Mouse (Mus musculus): ENCODE measurements around the gene Zmym3.

DNA sequence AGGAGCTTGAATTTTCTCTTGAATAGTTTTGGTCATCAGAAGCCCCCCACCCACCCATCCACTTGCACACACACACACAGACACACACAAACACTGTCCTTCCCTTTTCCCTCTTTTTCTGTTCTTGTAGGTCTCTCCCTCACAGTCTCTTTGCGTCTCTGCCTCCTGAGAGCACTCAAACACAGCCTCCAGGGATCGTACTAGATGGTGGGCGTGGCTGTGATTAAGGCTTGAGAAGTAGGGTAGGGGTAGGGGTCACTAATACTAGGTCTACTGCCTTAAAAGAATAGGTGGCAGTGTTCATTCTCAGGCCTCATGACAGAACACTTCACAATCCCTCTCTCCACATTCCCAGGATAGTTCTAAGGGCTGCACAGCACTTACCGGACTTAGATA lies at the start of gene Zmym3:
- TF ChIP-seq CTCF (conservative IDR thresholded peaks at IDR 0.05; ENCODE audit: insufficient read depth, insufficient read length, low read depth, low read length) (no peak), POLR2A (IDR thresholded peaks at IDR 0.05; ENCODE audit: low read depth, low read length) (no peak)

Data from kidney, adult 2 months (tissue).